Mouse (Mus musculus) neural tube, embryonic 13.5 days (tissue): ENCODE data around the gene Etl4. TPM values are rescaled to one million over a fixed set of nuclear protein-coding genes. Genes with fewer than 3 reads are reported as not detected.

Experiments used
- ATAC-seq: fragments of 200-750 bp; cut with Nextera tagmentation; 2 replicates; pipeline ENCODE4 v1.8.0; 2017; ENCODE audit warnings: low read depth, mild to moderate bottlenecking, moderate TSS enrichment, moderate library complexity
- H3K27ac ChIP-seq: fragments of 300-500 bp; sonication (generic); replicated peaks from 2 replicates; pipeline ENCODE4 v1.5.1; 2015; ENCODE audit warnings: moderate library complexity, mild to moderate bottlenecking, inconsistent platforms
- H3K27me3 ChIP-seq: fragments of 300-500 bp; sonication (generic); 2 replicates; pipeline ENCODE4 v1.6.1; 2015; ENCODE audit warnings: mild to moderate bottlenecking, inconsistent platforms
- H3K36me3 ChIP-seq: fragments of 300-500 bp; sonication (generic); 2 replicates; pipeline ENCODE4 v1.6.1; 2015; ENCODE audit warnings: mild to moderate bottlenecking, inconsistent platforms
- H3K4me1 ChIP-seq: fragments of 300-500 bp; sonication (generic); replicated peaks from 2 replicates; pipeline ENCODE4 v1.6.1; 2015; ENCODE audit warnings: inconsistent platforms
- H3K4me2 ChIP-seq: fragments of 300-500 bp; sonication (generic); 2 replicates; pipeline ENCODE4 v1.6.1; 2015; ENCODE audit warnings: inconsistent platforms, mild to moderate bottlenecking, moderate library complexity
- H3K4me3 ChIP-seq: fragments of 300-500 bp; sonication (generic); 2 replicates; pipeline ENCODE4 v1.5.1; 2015; ENCODE audit warnings: mild to moderate bottlenecking, inconsistent platforms
- H3K9ac ChIP-seq: fragments of 300-500 bp; sonication (generic); 2 replicates; pipeline ENCODE4 v1.6.1; 2015; ENCODE audit warnings: moderate library complexity, mild to moderate bottlenecking, inconsistent platforms
- H3K9me3 ChIP-seq: fragments of 300-500 bp; sonication (generic); 2 replicates; pipeline ENCODE4 v1.6.1; 2016; ENCODE audit warnings: inconsistent platforms
- WGBS: fragments of 180-500 bp; shearing (Covaris S2); methylation state at CpG from one replicate; pipeline ENCODE4 v1.1.7; 2015; 5-methylcytosine and 5-hydroxymethylcytosine counted together
- polyA plus RNA-seq: library from polyadenylated mRNA; unstranded; fragments of >200 nt; fragmentation: Nextera tagmentation; extraction: Ambion mirVana; gene quantifications from 2 replicates; pipeline ENCODE4 v1.2.1, GENCODE M21; 2015

Etl4 gene
- polyA plus RNA-seq, 1 experiment from 2014 or later: 5.4 TPM

DNA sequence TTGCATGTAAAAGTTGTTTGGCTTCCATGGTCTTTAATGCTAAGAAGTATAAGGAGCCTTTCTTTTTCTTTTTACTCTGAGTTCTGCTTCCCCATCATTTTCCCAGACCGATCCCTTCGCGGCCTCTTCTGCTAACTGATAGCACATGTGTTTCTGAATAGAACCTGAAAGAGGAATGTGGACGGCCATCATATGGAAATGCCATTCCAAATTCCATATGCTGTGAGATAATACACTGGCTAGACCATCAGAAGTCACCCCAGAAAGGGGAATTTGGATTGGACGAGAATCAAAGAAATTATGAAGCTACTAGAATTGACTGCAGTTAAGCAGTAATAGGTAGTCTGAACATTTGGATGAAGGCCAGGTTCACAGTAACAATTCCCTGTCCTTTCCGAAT, 694.4 kb downstream of the Etl4 start:
- no peaks in the 10 kb centered on the region for H3K36me3 ChIP-seq
- no peaks in the 10 kb centered on the region for H3K27me3 ChIP-seq
- no peak overlapping the region for H3K4me2 ChIP-seq
- no peaks in the 10 kb centered on the region for H3K4me1 ChIP-seq
- no peaks in the 10 kb centered on the region for H3K9me3 ChIP-seq
- 84% methylated on average over 6 of the region's 6 CpGs for WGBS
- no peak overlapping the region for H3K4me3 ChIP-seq
- no peak for ATAC-seq
- H3K27ac ChIP-seq: no peak overlapping the region
- H3K9ac ChIP-seq: no peak overlapping the region

DNA sequence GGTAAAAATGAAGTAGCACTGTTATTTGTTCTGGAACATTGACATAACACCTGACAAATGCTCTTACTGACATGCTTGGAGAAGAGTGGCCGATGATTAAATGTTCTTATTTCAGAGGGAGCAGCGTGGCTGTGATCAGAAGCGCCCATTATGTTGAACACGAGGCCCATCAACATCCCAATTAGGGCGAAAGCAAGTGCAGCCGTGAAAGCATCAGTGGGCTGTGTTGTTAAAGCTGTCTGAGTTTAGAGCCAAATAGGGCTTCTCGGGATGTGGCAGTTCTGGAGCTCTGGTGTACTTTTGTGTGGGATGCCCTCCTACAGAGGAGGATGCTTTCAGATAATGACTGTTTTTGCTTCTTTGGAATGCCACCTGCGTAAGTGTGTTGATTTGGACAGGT, 699.6 kb downstream of the Etl4 start:
- Histone ChIP-seq H3K9ac (no peak overlapping the region), H3K36me3 (no peaks in the 10 kb centered on the region), H3K9me3 (no peaks in the 10 kb centered on the region), H3K27ac (no peak overlapping the region), H3K27me3 (no peaks in the 10 kb centered on the region), H3K4me3 (no peak overlapping the region), H3K4me1 (no peaks in the 10 kb centered on the region), H3K4me2 (no peak overlapping the region)
- no peak for ATAC-seq
- WGBS: 57% methylated on average over 8 of the region's 8 CpGs

- ATAC-seq: no peak
- no peak overlapping the region for H3K4me2 ChIP-seq
- no peaks in the 10 kb centered on the region for H3K36me3 ChIP-seq
- no peaks in the 10 kb centered on the region for H3K9me3 ChIP-seq
- no peak overlapping the region for H3K27ac ChIP-seq
- no peaks in the 10 kb centered on the region for H3K27me3 ChIP-seq
- H3K4me3 ChIP-seq: no peak overlapping the region
- no peaks in the 10 kb centered on the region for H3K4me1 ChIP-seq
- 65% methylated on average over 1 of the region's 1 CpGs for WGBS
- no peak overlapping the region for H3K9ac ChIP-seq
Observed at GRCm38 (mm10) chr2:20615948-20616347, 706.4 kb downstream of the Etl4 start.

GRCm38 (mm10) chr2:20618396-20618795, 708.8 kb downstream of the Etl4 start:
- Histone ChIP-seq H3K4me1 (no peaks in the 10 kb centered on the region), H3K4me2 (no peak overlapping the region), H3K36me3 (no peaks in the 10 kb centered on the region), H3K4me3 (no peak overlapping the region), H3K27me3 (no peaks in the 10 kb centered on the region), H3K9ac (no peak overlapping the region), H3K27ac (no peak overlapping the region), H3K9me3 (no peaks in the 10 kb centered on the region)
- 91% methylated on average over 5 of the region's 5 CpGs for WGBS
- ATAC-seq: no peak

DNA sequence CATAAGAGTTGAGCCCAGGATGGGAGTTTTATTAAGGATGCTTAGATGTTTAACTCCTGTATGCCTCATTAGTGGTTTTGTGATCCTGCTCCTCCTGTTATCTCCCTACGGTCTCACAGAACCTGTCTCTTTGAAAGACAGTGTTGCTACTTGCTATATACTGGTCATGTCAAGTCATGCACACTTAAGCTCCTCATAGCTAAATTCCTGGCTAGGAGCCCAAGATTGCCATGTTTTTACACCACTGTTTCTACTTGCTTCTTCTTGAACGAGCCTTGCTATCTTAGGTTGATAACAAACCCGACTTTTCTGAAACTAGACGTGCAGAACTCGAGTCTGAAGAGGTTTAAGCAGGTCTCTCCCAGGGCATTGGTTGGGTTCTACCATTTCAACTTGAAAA, 710.3 kb downstream of the Etl4 start:
- ATAC-seq: no peak
- no peak overlapping the region for H3K4me2 ChIP-seq
- H3K9me3 ChIP-seq: no peaks in the 10 kb centered on the region
- H3K27ac ChIP-seq: no peak overlapping the region
- H3K27me3 ChIP-seq: no peaks in the 10 kb centered on the region
- H3K36me3 ChIP-seq: no peaks in the 10 kb centered on the region
- WGBS: 93% methylated on average over 5 of the region's 5 CpGs
- H3K9ac ChIP-seq: no peak overlapping the region
- H3K4me3 ChIP-seq: no peak overlapping the region
- no peaks in the 10 kb centered on the region for H3K4me1 ChIP-seq

DNA sequence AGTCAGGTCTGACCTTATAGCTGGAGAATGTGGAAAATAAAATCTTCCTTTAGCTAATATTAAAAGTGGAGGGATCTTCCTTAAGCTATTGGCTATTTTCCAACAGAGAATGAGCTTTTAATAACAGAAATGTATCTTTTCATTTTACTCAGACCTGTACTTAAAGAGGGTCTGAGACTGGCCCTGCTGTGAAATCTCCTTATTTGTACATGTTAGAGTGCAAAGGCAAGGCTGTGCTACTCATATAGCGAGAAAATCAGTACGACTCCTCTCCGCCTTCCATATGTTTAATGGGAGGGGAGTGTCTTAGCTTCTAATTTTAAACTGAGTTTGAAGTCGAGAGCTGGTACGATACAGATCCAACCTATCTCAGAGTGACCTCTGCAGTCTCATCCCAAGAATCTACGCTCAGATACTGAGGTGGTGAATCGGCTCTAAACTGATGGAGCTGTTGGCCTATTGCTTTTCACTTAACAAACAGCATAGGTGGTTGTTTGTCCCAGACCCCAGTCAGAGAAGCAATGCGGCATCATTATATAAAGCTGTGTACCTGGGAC, 719.7 kb downstream of the Etl4 start:
- ATAC-seq: no peak
- Histone ChIP-seq H3K4me2 (no peak overlapping the region), H3K27ac (no peak overlapping the region), H3K4me1 (no peaks in the 10 kb centered on the region), H3K9me3 (no peaks in the 10 kb centered on the region), H3K36me3 (no peaks in the 10 kb centered on the region), H3K4me3 (no peak overlapping the region), H3K9ac (no peak overlapping the region), H3K27me3 (no peaks in the 10 kb centered on the region)
- WGBS: 86% methylated on average over 8 of the region's 8 CpGs

DNA sequence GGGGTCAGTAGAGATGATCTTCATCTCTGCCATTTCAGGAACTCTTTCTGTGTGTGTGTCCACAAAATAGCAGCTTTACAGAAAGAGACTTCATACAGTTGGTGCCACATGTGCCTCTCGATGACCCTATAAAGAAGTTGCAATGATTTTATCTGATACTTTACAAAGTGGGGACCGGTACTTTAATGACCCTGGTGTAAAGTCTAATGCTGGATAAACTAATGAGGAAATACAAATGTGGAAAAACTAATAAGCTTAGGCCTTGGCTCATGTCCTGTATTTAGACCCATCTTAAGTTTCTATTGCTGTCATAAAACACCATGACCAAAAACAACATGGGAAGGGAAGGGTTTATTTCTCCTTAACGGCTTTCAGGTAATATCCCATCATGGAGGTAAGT, 729.0 kb downstream of the Etl4 start:
- Histone ChIP-seq H3K4me3 (no peak overlapping the region), H3K9ac (no peak overlapping the region), H3K36me3 (no peaks in the 10 kb centered on the region), H3K9me3 (no peaks in the 10 kb centered on the region), H3K27me3 (no peaks in the 10 kb centered on the region), H3K27ac (no peak overlapping the region), H3K4me2 (no peak overlapping the region), H3K4me1 (no peaks in the 10 kb centered on the region)
- WGBS: 90% methylated on average over 3 of the region's 3 CpGs
- no peak for ATAC-seq

DNA sequence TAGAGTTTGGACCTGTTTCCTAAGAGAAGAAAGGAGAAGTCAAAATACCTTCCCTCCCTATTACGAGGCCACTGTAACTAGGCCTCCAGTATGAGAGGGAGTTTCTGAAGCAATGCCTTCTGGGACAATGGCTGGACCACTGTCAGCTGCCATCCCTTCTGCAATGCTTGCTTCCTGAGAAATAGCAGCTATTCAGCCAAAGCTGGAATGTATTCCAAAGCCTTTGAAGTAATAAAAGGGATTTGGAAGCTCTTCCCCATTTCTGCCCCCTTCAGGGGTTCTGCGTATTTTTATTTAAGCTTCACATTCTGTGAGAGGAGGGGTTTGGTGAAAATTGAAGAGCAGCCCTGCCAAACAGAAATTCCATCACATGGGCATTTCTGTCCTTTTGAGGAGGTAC, 730.1 kb downstream of the Etl4 start:
- H3K9ac ChIP-seq: no peak overlapping the region
- 87% methylated on average over 2 of the region's 2 CpGs for WGBS
- no peak for ATAC-seq
- H3K4me1 ChIP-seq: no peaks in the 10 kb centered on the region
- no peak overlapping the region for H3K4me3 ChIP-seq
- H3K9me3 ChIP-seq: no peaks in the 10 kb centered on the region
- H3K27me3 ChIP-seq: no peaks in the 10 kb centered on the region
- no peaks in the 10 kb centered on the region for H3K36me3 ChIP-seq
- H3K4me2 ChIP-seq: no peak overlapping the region
- H3K27ac ChIP-seq: no peak overlapping the region

DNA sequence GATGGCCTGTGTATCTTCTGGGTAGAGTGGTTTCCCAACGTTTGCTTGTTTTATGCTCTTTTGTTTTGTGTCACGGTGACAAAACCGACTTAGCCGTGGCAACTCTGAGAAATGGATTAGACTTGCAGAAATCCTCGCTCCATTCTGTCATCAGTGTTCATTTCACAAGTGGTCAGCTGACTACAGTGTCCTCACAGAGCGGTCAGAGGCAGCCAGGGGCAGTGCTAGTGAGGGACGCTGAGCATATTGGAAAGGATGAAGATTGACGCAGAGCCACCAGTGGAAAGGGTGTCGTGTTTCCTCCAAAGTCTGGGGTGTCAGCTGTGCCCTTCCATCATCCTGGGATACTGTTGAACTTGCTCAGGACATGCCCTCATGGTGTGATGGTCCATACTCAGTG, 733.2 kb downstream of the Etl4 start:
- no peak for ATAC-seq
- no peak overlapping the region for H3K4me3 ChIP-seq
- no peaks in the 10 kb centered on the region for H3K36me3 ChIP-seq
- H3K4me1 ChIP-seq: no peaks in the 10 kb centered on the region
- H3K9me3 ChIP-seq: no peaks in the 10 kb centered on the region
- 74% methylated on average over 9 of the region's 9 CpGs for WGBS
- H3K4me2 ChIP-seq: no peak overlapping the region
- H3K27me3 ChIP-seq: no peaks in the 10 kb centered on the region
- no peak overlapping the region for H3K27ac ChIP-seq
- no peak overlapping the region for H3K9ac ChIP-seq

DNA sequence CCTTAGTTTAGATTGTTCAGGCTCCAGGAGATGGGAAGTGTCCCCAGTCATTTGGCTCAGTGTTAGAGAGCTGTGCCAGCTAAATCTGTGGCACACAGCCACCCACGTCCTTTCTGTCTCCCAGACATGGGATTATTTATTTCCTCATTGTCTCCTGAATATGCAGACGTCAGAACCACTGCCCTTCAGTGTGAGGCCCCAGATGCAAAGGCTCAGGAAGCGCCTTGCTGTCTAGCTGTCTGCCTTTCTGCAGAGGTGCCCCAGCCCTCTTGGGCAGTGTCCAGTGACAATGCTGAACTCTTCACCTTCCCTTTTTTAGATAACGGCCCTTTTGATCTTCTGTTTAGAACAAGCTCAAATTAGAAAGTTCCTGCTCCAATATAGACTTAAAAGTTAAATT, 740.2 kb downstream of the Etl4 start:
- Histone ChIP-seq H3K9ac (no peak overlapping the region), H3K4me1 (peaks cover 7% of the 10 kb centered on the region; the same call in 1 of the 2 replicates), H3K4me3 (no peak overlapping the region), H3K9me3 (no peaks in the 10 kb centered on the region), H3K36me3 (no peaks in the 10 kb centered on the region), H3K27ac (no peak overlapping the region; the same call in 1 of the 2 replicates), H3K4me2 (no peak overlapping the region), H3K27me3 (no peaks in the 10 kb centered on the region)
- ATAC-seq: no peak; the same call in 1 of the 2 replicates
- 10% methylated on average over 4 of the region's 4 CpGs for WGBS

DNA sequence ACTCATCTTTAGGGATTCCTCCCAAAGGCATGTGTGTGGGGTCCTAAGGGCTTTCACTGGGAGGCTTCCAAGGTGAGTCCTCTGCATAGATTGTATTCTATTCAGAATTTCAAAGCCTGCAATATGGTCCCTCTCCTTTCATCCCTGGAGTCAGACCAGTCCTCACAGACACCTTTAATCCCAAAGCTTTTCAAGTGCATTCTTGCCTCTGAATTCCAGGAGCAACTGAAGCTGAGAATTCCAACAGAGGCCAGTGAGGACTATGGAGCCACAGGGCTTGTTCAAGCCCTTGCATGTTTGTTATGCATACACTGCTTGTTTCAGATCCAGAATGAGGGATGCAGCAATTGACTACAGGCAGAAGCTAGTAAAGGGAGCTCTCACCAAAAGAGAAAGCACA, 743.5 kb downstream of the Etl4 start:
- Histone ChIP-seq H3K9me3 (no peaks in the 10 kb centered on the region), H3K4me2 (no peak overlapping the region), H3K9ac (no peak overlapping the region), H3K27ac (no peak overlapping the region), H3K4me1 (peaks cover 7% of the 10 kb centered on the region; the same call in 1 of the 2 replicates), H3K36me3 (no peaks in the 10 kb centered on the region), H3K27me3 (no peaks in the 10 kb centered on the region), H3K4me3 (no peak overlapping the region)
- ATAC-seq: no peak

- no peaks in the 10 kb centered on the region for H3K36me3 ChIP-seq
- H3K4me2 ChIP-seq: no peak overlapping the region
- 84% methylated on average over 8 of the region's 8 CpGs for WGBS
- ATAC-seq: no peak
- H3K4me3 ChIP-seq: no peak overlapping the region
- peaks cover 7% of the 10 kb centered on the region; the same call in 1 of the 2 replicates for H3K4me1 ChIP-seq
- no peaks in the 10 kb centered on the region for H3K27me3 ChIP-seq
- no peaks in the 10 kb centered on the region for H3K9me3 ChIP-seq
- no peak overlapping the region for H3K27ac ChIP-seq
- no peak overlapping the region for H3K9ac ChIP-seq
Observed at GRCm38 (mm10) chr2:20654058-20654457, 744.5 kb downstream of the Etl4 start.

DNA sequence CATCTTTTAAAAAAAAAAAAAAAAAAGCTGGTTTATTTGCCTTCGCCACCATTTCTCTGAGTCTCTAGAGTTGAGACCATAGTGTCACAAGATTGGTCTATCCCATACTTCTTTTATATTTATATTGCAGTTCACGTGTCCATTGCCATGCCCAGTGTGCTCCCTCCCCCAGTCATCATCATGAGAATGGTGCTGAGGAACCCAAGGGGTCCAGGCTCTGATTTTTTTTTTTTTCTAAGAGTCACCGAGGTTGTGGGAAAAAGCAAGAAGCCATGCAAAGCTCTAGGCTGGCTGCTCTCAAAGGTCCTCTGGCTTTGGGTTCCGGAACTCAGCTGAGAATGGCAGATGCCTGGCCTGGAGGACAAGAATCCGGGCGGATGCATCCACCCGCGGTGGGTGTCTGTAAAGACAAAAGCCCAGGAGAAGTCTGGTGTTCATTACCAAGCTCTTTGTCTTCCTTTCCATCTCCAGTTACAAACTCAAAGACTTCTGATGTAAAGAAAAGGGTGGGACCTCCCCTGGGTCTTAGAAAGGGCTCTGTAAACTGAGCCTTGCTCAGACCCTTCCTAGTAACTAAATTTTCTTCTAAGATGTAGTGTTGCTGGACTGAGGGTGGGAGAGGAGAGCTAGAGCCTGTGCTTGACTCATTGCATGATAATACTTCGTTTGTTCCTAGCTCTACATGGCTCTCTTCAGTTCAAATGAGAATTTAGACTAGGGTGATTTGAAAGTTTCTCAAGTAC, 745.2 kb downstream of the Etl4 start:
- Histone ChIP-seq H3K9me3 (no peaks in the 10 kb centered on the region), H3K9ac (no peak overlapping the region), H3K27ac (no peak overlapping the region), H3K4me2 (no peak overlapping the region), H3K27me3 (no peaks in the 10 kb centered on the region), H3K36me3 (no peaks in the 10 kb centered on the region), H3K4me1 (peaks cover 2% of the 10 kb centered on the region; the same call in 1 of the 2 replicates), H3K4me3 (no peak overlapping the region)
- WGBS: 32% methylated on average over 9 of the region's 9 CpGs
- no peak for ATAC-seq
